Mouse (Mus musculus) brain, adult 2 months (tissue): ENCODE results near the gene Cacnb1.

Experiments
- DNase-seq: peaks from one replicate; pipeline ENCODE4 v3.0.0; 2011; ENCODE audit warnings: low read depth, low spot score

The Cacnb1 gene

DNA sequence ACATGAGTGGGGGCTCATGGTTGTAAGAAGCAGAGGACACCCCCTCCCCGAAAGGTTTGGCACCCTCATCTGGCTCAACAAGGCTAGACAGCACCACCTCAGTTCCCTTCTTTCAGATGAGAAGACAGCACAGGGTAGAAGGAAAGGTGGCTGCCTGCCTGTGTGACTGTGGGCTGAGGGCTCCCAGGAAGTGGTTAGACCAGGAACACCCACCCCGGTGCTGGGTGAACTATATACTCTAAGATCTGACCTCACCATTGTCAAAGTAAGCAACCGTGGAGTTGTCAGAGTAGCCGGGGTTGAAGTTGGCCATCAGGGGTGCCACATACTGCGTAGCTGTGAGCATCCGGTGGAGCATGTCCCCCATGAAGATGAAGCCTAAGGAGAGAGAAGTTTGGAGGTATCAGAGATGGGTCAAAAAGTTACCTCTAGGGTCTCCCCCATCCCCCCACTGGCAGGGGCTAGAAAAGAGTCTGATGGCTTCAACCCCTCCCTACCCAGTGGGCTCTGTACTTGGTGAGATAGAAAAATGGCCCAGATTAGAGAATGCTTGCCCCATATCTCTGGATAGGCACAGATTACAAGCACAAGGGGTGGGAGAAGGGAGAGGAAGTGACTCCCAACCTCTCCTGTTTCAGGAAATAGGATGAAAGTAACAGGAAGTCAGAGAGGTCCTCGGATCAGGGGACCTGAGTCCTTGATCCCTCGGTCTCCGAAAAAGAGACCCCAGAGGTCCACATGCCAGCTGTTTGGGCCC lies 67.5 kb downstream of the Cacnb1 start:
- no peak for DNase-seq

DNA sequence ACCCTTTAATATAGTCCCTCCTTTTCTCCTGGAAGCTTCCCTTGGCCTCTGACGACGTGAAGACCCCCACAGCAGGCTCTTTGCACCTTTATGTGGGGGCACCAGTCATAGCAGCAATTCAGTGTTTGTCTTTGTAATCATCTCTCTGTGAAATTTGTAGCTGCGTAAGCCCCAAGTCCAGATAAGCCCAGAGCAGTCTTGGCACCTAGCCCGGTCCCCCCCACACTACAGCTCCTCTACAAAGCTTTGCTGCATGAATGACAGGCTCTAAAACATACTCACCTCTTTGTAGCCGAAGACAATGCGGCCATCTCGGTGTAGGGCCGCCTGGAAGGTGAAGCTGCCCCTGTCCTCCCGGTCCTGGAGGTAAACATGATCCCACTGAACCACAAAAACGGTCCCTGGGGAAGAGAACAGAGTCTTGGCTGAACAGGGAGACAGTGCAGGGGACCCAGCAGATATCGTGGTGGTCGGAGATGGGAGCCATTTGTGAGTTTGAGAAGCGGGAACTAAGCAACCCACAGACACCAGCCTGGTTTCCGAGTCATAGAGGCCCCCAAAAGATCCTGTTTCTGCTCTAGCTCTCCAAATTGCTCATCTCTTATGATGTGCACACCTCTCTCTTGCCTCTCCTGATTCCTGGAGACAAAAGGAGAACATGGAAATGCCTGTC lies 68.2 kb downstream of the Cacnb1 start:
- no peak for DNase-seq

DNA sequence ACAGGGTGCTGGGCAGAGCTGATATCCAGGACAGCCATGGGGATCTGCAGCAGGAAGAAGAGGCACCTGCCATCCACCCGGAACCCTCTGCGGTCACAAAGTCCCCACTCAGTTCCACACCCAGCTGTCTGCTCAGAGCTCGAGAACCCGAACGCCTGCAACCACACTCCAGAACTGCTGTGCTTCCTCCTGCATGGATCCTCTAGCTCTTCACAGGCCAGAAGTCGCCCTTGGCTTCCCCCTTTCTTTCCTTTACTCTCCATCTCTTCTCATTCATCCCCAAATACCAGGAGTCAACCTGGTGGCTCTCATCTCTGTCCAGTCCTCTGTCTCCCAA lies 68.9 kb downstream of the Cacnb1 start:
- DNase-seq: no peak

DNA sequence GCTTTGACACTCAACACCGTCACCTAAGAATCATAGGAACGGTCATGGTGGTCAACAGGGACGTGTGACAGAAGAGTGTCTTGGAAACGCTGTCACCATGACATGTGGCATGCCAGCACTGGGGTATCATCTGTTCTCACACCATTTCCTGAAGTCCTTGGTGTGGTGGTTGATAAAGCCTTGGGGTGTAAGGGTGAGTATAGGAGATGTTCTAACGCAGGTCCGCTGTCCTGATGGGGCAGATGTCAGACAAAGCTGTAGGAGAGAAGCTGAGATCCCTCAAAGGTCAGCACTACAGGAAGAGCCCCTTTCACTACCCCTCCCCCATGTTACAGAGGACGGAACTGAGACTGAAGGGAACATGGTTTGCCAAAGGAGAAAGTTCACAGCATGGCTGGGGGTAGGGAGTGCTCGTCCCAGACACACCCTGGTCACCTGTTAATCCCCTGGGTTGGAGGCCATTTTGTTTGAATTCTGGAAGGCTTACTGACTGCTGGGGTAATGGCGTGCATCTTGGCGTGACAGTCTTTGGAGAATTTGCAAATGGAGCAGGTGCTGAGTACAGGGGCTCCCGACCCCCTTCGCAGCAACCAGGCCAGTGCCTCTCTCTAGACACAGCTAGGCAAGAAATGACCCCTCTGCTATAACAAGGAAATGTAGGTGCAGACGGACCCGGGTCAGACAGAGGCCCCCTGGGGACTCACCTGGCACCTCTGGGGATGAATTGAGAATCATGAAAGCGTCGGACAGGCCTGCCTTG lies 69.5 kb downstream of the Cacnb1 start:
- no peak for DNase-seq

DNA sequence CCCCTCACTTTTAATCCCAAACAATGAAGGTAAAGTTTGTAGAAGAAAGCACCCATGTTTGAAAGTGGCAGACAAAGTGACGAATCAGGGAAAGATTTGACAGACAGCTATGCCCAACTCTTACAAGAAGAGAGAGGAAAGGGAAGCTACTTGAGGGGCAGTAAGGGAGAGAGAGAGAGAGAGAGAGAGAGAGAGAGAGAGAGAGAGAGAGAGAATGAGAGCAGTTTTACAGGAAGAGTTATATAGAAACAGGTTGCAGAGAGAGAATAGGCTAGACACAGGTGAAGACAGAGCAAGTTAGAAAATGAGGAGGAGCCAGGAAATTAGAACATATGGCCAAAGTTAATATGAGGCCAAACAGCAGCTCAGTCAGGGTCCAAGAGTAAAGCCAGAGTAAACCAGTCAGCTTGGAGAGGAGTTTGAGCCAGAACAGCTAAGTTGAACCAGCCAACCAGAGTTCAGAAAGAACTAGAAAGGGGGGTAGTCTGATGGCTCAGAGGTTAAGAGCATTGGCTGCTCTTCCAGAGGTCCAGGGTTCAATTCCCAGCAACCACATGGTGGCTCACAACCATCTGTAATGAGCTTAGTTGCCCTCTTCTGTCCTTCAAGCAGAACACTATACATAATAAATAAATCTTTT lies 70.3 kb downstream of the Cacnb1 start:
- DNase-seq: no peak
